Comparison of ENCODE assay signal across 28 mouse cellular contexts in the genomic region with DNA sequence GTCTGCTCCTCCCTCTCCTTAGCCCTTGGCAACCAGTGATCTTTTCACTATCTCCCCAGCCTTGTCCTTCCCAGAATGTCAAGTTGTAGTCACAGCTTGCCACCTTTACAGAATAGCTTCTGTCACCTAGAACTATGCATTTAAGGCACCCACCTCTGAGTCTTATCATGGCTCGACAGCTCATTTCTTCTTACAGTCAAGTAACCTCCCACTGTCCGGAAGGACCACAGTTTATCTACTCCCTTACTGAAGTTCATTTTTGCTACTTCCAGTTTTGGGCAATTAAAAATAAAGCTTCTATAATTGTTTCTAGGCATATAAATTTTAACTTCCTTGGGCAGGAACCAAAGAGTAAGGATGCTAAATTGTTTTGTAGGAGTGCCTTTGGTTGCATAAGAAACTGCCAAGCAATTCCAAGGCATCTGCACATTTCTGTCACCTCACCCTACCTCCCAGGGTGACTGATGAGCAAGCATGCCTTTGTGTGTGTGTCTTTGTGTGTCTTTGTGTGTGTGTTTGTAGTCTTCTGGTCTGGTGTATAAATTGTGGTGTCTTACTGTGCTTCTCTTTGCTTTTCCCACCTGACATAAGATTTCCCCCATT.
DNase-seq lines count a peak whose midpoint lies in the region; ATAC-seq lines count a peak whose summit lies in the region.
"Had no signal": no experiment of that assay in that cellular context is flagged by ENCODE, and none has a peak within 500 bp of the region (broad histone marks: within the 10 kb centered on the region; RNA-seq: fewer than 3 reads in every experiment).

No protein-coding gene starts in this region.

- no peak overlapping the region for H3K27ac ChIP-seq in heart, embryonic 11.5 days (ENCODE audit: low read depth, low read length)
- no peak overlapping the region for H3K27ac ChIP-seq in limb, embryonic 10.5 days
- H3K27ac ChIP-seq: embryonic facial prominence, embryonic 10.5 days; embryonic facial prominence, embryonic 13.5 days; forebrain, embryonic 12.5 days; forebrain, embryonic 15.5 days; heart, embryonic 15.5 days; hindbrain, embryonic 10.5 days; hindbrain, embryonic 13.5 days had no signal

- H3K4me3 ChIP-seq in heart, embryonic 11.5 days (ENCODE audit: low read depth, low read length), result no peak overlapping the region
- H3K4me3 ChIP-seq in limb, embryonic 10.5 days, result no peak overlapping the region
- H3K4me3 ChIP-seq: embryonic facial prominence, embryonic 10.5 days; embryonic facial prominence, embryonic 13.5 days; erythroblast, embryonic 14.5 days; forebrain, embryonic 12.5 days; forebrain, embryonic 15.5 days; heart, embryonic 12.5 days; heart, embryonic 15.5 days; hindbrain, embryonic 10.5 days; hindbrain, embryonic 13.5 days had no signal

- no peaks in the 10 kb centered on the region for H3K27me3 ChIP-seq in heart, embryonic 11.5 days (ENCODE audit: control insufficient read depth, insufficient read depth, low read length)
- no peaks in the 10 kb centered on the region for H3K27me3 ChIP-seq in limb, embryonic 10.5 days (ENCODE audit: low read depth, poor library complexity, severe bottlenecking)
- H3K27me3 ChIP-seq: embryonic facial prominence, embryonic 13.5 days; forebrain, embryonic 12.5 days; forebrain, embryonic 15.5 days; heart, embryonic 12.5 days; heart, embryonic 15.5 days; hindbrain, embryonic 13.5 days had no signal

- H3K4me2 ChIP-seq in heart, embryonic 11.5 days, result no peak overlapping the region
- H3K4me2 ChIP-seq: embryonic facial prominence, embryonic 13.5 days; forebrain, embryonic 12.5 days; forebrain, embryonic 15.5 days; heart, embryonic 12.5 days; heart, embryonic 15.5 days; hindbrain, embryonic 13.5 days had no signal

- H3K4me1 ChIP-seq in heart, embryonic 11.5 days (ENCODE audit: control insufficient read depth, insufficient read depth, low read length), result no peaks in the 10 kb centered on the region
- H3K4me1 ChIP-seq in limb, embryonic 10.5 days, result no peaks in the 10 kb centered on the region
- H3K4me1 ChIP-seq: embryonic facial prominence, embryonic 13.5 days; forebrain, embryonic 12.5 days; forebrain, embryonic 15.5 days; heart, embryonic 12.5 days; heart, embryonic 15.5 days; hindbrain, embryonic 10.5 days had no signal

- peak; percentile 22 for DNase-seq in heart, adult 11 months
- peak; percentile 32 for DNase-seq in right cerebral cortex, adult 18-20 months
- DNase-seq in right cerebral cortex, postnatal 14 days, result no peak
- peak; percentile 6 for DNase-seq in limb, embryonic 10.5 days (ENCODE audit: low spot score)
- no peak for DNase-seq in lung, postnatal 25 days (ENCODE audit: low spot score)
- DNase-seq: adrenal gland, adult 2 months; adrenal gland, postnatal 14 days; cerebellum, adult 11-12 months; cerebellum, adult 8-10 months; cerebellum, postnatal 10 days; cerebellum, postnatal 36 days; embryo, embryonic 11 days; gastrocnemius, postnatal 10 days; gastrocnemius, postnatal 36 days; heart, postnatal 10 days; heart, postnatal 36 days had no signal

- H3K9ac ChIP-seq in heart, embryonic 11.5 days (ENCODE audit: low read depth, low read length), result no peak overlapping the region
- H3K9ac ChIP-seq: embryonic facial prominence, embryonic 13.5 days; forebrain, embryonic 12.5 days; forebrain, embryonic 15.5 days; heart, embryonic 12.5 days; heart, embryonic 15.5 days; hindbrain, embryonic 13.5 days had no signal

- H3K36me3 ChIP-seq in heart, embryonic 11.5 days (ENCODE audit: control insufficient read depth, insufficient read depth, low read length), result no peaks in the 10 kb centered on the region
- H3K36me3 ChIP-seq in limb, embryonic 10.5 days, result no peaks in the 10 kb centered on the region
- H3K36me3 ChIP-seq: embryonic facial prominence, embryonic 10.5 days; embryonic facial prominence, embryonic 13.5 days; forebrain, embryonic 12.5 days; forebrain, embryonic 15.5 days; heart, embryonic 12.5 days; heart, embryonic 15.5 days; hindbrain, embryonic 10.5 days; hindbrain, embryonic 13.5 days had no signal

- 53% methylated on average over 2 of the region's 2 CpGs for WGBS in heart, embryonic 11.5 days (ENCODE audit: insufficient replicate concordance)
- 88% methylated on average over 2 of the region's 2 CpGs for WGBS in limb, embryonic 10.5 days

- ATAC-seq in heart, embryonic 11.5 days (replicated peaks; ENCODE audit: insufficient number of reproducible peaks, low FRiP score, low TSS enrichment), result no peak
- ATAC-seq: CD4-positive, CD25-positive, alpha-beta regulatory T cell, adult 4 months; forebrain, embryonic 15.5 days; hindbrain, embryonic 16.5 days had no signal

- H3K9me3 ChIP-seq in heart, embryonic 11.5 days (replicated peaks; ENCODE audit: control insufficient read depth, low read length), result no peaks in the 10 kb centered on the region
- H3K9me3 ChIP-seq in limb, embryonic 10.5 days (replicated peaks), result no peaks in the 10 kb centered on the region
- H3K9me3 ChIP-seq: embryonic facial prominence, embryonic 10.5 days; embryonic facial prominence, embryonic 13.5 days; forebrain, embryonic 12.5 days; forebrain, embryonic 15.5 days; heart, embryonic 12.5 days; heart, embryonic 15.5 days; hindbrain, embryonic 10.5 days; hindbrain, embryonic 13.5 days had no signal

Comparison
In these comparisons a context has a peak if more than half of its experiments do, and no peak if none do; other contexts are left out.
1. DNase-seq: peak in heart, adult 11 months (single experiment), right cerebral cortex, adult 18-20 months (single experiment) and limb, embryonic 10.5 days (single experiment); none in right cerebral cortex, postnatal 14 days (single experiment) and lung, postnatal 25 days (single experiment).